Mouse (Mus musculus) heart, embryonic 14.5 days (tissue): ENCODE results near the gene Nmnat2. TPM values are rescaled to one million over a fixed set of nuclear protein-coding genes. Genes with fewer than 3 reads are reported as not detected.

Experiments used
- ATAC-seq: fragments of 200-750 bp; cut with Nextera tagmentation; 2 replicates; pipeline ENCODE4 v1.8.0; 2017; ENCODE audit warnings: low read depth, moderate TSS enrichment; ENCODE audit not compliant: insufficient number of reproducible peaks, insufficient read depth, low FRiP score
- H3K27ac ChIP-seq, 2 experiments: fragments of 200-500 bp in 1 of 2; fragments of 300-500 bp in 1 of 2; sonication (generic) in 1 of 2; replicated peaks in 1 of 2; 2 replicates each; pipeline ENCODE4 v1.5.1; 2012 to 2014; ENCODE audit warnings: low read depth in 2 of 2, low read length in 2 of 2, control low read depth in 1 of 2, mild to moderate bottlenecking in 1 of 2, mixed read lengths in 1 of 2; ENCODE audit not compliant: control insufficient read depth in 1 of 2, insufficient read depth in 1 of 2
- H3K27me3 ChIP-seq: fragments of 300-500 bp; sonication (generic); 2 replicates; pipeline ENCODE4 v1.6.1; 2014; ENCODE audit warnings: mild to moderate bottlenecking, low read length, control low read depth; ENCODE audit not compliant: control insufficient read depth, insufficient read depth
- H3K36me3 ChIP-seq: fragments of 300-500 bp; sonication (generic); 2 replicates; pipeline ENCODE4 v1.6.1; 2014; ENCODE audit warnings: mild to moderate bottlenecking, control low read depth, low read length, mixed read lengths; ENCODE audit not compliant: control insufficient read depth, insufficient read depth
- H3K4me1 ChIP-seq, 2 experiments: fragments of 200-500 bp in 1 of 2; fragments of 300-500 bp in 1 of 2; sonication (generic) in 1 of 2; 2 replicates each; pipeline ENCODE4 v1.6.1; 2012 to 2014; ENCODE audit warnings: low read length in 2 of 2, control low read depth in 1 of 2, mixed read lengths in 1 of 2; ENCODE audit not compliant: control insufficient read depth in 2 of 2, insufficient read depth in 2 of 2
- H3K4me2 ChIP-seq: fragments of 300-500 bp; sonication (generic); 2 replicates; pipeline ENCODE4 v1.6.1; 2014; ENCODE audit warnings: mild to moderate bottlenecking, low read length
- H3K4me3 ChIP-seq, 2 experiments: fragments of 200-500 bp in 1 of 2; fragments of 300-500 bp in 1 of 2; sonication (generic) in 1 of 2; 2 replicates each; pipeline ENCODE4 v1.5.1; 2012 to 2014; ENCODE audit warnings: low read length in 2 of 2, mild to moderate bottlenecking in 2 of 2, control low read depth in 1 of 2, low read depth in 1 of 2, moderate library complexity in 1 of 2; ENCODE audit not compliant: control insufficient read depth in 1 of 2, insufficient read depth in 1 of 2
- H3K9ac ChIP-seq: fragments of 300-500 bp; sonication (generic); 2 replicates; pipeline ENCODE4 v1.6.1; 2014; ENCODE audit warnings: mild to moderate bottlenecking, low read length
- H3K9me3 ChIP-seq: fragments of 300-500 bp; sonication (generic); 2 replicates; pipeline ENCODE4 v1.6.1; 2016; ENCODE audit warnings: low read length, control low read depth; ENCODE audit not compliant: control insufficient read depth
- WGBS: fragments of 180-500 bp; shearing (Covaris S2); extraction: QIAGEN DNeasy Blood & Tissue Kit; methylation state at CpG from one replicate; pipeline ENCODE4 v1.1.7; 2014; 5-methylcytosine and 5-hydroxymethylcytosine counted together
- polyA plus RNA-seq: library from polyadenylated mRNA; unstranded; fragments of >200 nt; fragmentation: Nextera tagmentation; extraction: Ambion mirVana; gene quantifications from 2 replicates; pipeline ENCODE4 v1.2.1, GENCODE M21; 2014

The Nmnat2 gene
- polyA plus RNA-seq, 1 experiment from 2014 or later: 1.1 TPM

DNA sequence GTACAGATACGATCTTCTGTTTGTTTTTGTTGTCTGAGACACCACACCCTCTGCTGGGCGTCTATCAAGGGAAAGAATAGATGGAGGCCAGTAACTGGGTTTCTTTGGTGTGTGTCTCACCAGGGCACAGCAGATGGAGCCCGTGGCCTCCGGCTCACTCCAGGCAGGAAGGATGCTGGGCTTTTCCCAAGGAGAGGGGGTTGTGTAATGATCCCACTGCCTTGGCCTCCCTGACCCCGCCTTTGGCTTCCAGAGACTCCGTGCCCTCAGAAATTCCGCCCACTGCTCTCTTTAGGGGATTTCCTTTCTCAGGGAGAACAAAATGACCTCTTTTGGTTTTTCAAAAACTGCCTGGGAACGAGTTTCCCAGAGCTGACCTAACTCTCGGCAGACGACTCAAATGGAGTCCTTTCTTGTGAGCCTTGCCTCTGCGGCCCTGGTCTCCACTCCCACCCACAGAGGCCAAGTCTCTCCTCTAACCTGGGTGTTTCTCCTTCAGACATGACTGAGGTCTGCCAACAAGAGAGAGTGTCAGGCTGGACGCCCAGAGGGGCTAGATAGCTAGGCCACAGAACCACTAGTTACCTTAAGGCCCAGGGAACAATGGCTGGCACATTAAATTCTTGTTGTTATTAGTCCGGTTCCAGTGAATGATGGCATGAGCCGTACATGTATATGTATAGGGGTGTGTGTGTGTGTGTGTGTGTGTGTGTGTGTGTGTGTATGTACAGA lies 93.5 kb downstream of the Nmnat2 start:
- H3K9me3 ChIP-seq: no peaks in the 10 kb centered on the region
- H3K27ac ChIP-seq: 0 out of 4 replicates have a peak overlapping the region, but pooled peaks of 1 of the 2 experiments have one; percentile 41
- no peak overlapping the region for H3K4me3 ChIP-seq
- no peaks in the 10 kb centered on the region for H3K36me3 ChIP-seq
- no peak overlapping the region for H3K9ac ChIP-seq
- ATAC-seq: no peak
- no peaks in the 10 kb centered on the region for H3K27me3 ChIP-seq
- 0 out of 2 replicates have a peak overlapping the region, but pooled peaks have one; percentile 12 for H3K4me2 ChIP-seq
- 36% methylated on average over 14 of the region's 14 CpGs for WGBS
- H3K4me1 ChIP-seq: peaks cover 11 to 14% of the 10 kb centered on the region in 2 experiments

- Histone ChIP-seq H3K4me3 (no peak overlapping the region), H3K9me3 (no peaks in the 10 kb centered on the region), H3K27me3 (no peaks in the 10 kb centered on the region), H3K9ac (no peak overlapping the region), H3K4me2 (no peak overlapping the region), H3K27ac (no peak overlapping the region), H3K4me1 (peaks cover 13 to 14% of the 10 kb centered on the region in 2 experiments), H3K36me3 (no peaks in the 10 kb centered on the region)
- no peak for ATAC-seq
- WGBS: 44% methylated on average over 2 of the region's 2 CpGs
Observed at GRCm38 (mm10) chr1:153049451-153049850, 94.7 kb downstream of the Nmnat2 start.

GRCm38 (mm10) chr1:153051474-153051873 lies 96.7 kb downstream of the Nmnat2 start:
- H3K9me3 ChIP-seq: no peaks in the 10 kb centered on the region
- H3K27me3 ChIP-seq: no peaks in the 10 kb centered on the region
- no peak overlapping the region for H3K9ac ChIP-seq
- ATAC-seq: no peak
- no peak overlapping the region for H3K4me2 ChIP-seq
- no peak overlapping the region for H3K4me3 ChIP-seq
- 79% methylated on average over 5 of the region's 5 CpGs for WGBS
- H3K36me3 ChIP-seq: no peaks in the 10 kb centered on the region
- H3K4me1 ChIP-seq: peaks cover 14% of the 10 kb centered on the region in 2 experiments
- no peak overlapping the region for H3K27ac ChIP-seq

- 51% methylated on average over 7 of the region's 7 CpGs for WGBS
- Histone ChIP-seq H3K4me1 (peaks cover 7% of the 10 kb centered on the region in 2 experiments), H3K27ac (no peak overlapping the region), H3K4me3 (no peak overlapping the region), H3K4me2 (no peak overlapping the region), H3K9me3 (no peaks in the 10 kb centered on the region), H3K9ac (no peak overlapping the region), H3K27me3 (no peaks in the 10 kb centered on the region), H3K36me3 (no peaks in the 10 kb centered on the region)
- ATAC-seq: no peak
Observed at GRCm38 (mm10) chr1:153053619-153054018, 98.8 kb downstream of the Nmnat2 start.

- H3K36me3 ChIP-seq: no peaks in the 10 kb centered on the region
- no peaks in the 10 kb centered on the region for H3K9me3 ChIP-seq
- WGBS: 44% methylated on average over 11 of the region's 11 CpGs
- no peak overlapping the region for H3K4me2 ChIP-seq
- no peak overlapping the region for H3K27ac ChIP-seq
- H3K9ac ChIP-seq: no peak overlapping the region
- H3K4me1 ChIP-seq: peaks cover 7% of the 10 kb centered on the region in 2 experiments
- no peak for ATAC-seq
- no peak overlapping the region for H3K4me3 ChIP-seq
- H3K27me3 ChIP-seq: no peaks in the 10 kb centered on the region
Observed at GRCm38 (mm10) chr1:153054112-153054821, 99.5 kb downstream of the Nmnat2 start.

DNA sequence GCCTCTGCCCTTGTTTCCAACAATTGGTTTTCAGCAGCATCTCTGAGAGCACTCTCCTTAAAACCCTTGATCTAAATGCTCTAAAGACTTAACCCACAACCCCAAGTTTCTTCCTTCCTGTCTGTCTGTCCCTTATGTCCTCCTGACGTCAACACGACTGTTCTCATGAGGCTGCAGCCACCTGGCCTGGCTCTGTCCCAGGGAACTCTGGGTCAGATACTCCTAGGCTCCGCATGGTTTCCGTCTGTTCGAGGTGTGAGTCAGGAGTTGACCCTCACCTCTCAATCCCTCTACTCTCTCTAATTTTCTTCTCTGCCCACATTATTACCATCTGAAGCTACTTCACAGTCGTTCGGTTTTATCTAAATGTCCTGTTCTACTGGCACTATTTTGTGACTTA lies 103.5 kb downstream of the Nmnat2 start:
- Histone ChIP-seq H3K4me2 (no peak overlapping the region), H3K36me3 (no peaks in the 10 kb centered on the region), H3K27ac (no peak overlapping the region), H3K4me3 (no peak overlapping the region), H3K4me1 (peaks cover 0 to 3% of the 10 kb centered on the region in 2 experiments; a peak in 1 of 4 replicates), H3K9me3 (no peaks in the 10 kb centered on the region), H3K9ac (no peak overlapping the region), H3K27me3 (no peaks in the 10 kb centered on the region)
- 70% methylated on average over 7 of the region's 7 CpGs for WGBS
- ATAC-seq: no peak

GRCm38 (mm10) chr1:153059626-153060025 lies 104.8 kb downstream of the Nmnat2 start:
- Histone ChIP-seq H3K27ac (no peak overlapping the region), H3K4me1 (no peaks in the 10 kb centered on the region), H3K4me2 (no peak overlapping the region), H3K9ac (no peak overlapping the region), H3K4me3 (no peak overlapping the region), H3K36me3 (no peaks in the 10 kb centered on the region), H3K9me3 (no peaks in the 10 kb centered on the region), H3K27me3 (no peaks in the 10 kb centered on the region)
- 86% methylated on average over 9 of the region's 9 CpGs for WGBS
- ATAC-seq: no peak
